ENCODE assay signal across 12 mouse cellular contexts in the genomic region with DNA sequence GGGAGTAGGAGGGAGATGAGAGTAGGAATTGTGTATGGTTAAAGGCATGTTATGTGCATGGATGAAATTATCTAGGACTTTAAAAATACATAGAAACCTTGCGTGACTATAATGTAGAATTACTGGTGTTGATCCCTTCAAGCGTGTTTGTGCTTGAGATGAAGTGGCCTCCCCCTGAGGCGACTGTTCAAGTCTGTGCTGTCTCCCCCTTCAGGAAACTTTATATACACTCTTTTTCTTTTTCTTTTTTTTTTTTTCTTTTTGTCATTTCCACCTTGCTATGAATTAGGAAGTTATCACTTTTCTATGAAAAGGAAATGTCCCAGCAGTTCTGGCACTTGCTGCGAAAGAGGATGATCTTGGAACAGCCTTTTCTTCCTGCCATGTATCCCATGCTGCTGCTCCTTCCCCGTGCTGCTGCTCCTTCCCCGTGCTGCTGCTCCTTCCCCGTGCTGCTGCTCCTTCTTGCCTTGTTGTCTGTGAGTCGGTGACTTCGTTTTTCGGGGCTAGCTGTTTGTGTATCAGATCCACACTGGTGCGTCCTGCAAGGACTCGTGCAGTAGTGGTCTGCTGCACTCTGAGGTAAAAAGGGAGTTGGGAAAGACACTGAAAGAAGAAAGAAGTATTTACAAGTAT. TPM values are rescaled to one million over a fixed set of nuclear protein-coding genes. Genes with fewer than 3 reads are reported as not detected.
DNase-seq lines count a peak whose midpoint lies in the region; ATAC-seq and TF ChIP-seq lines count a peak whose summit lies in the region.
"Had no signal": no experiment of that assay in that cellular context is flagged by ENCODE, and none has a peak within 500 bp of the region (broad histone marks: within the 10 kb centered on the region; RNA-seq: fewer than 3 reads in every experiment).

No protein-coding gene starts in this region.

- TF ChIP-seq EP300 in lung, postnatal 0 days (IDR thresholded peaks at IDR 0.05) = no peak

- peaks cover 10% of the 10 kb centered on the region for H3K4me1 ChIP-seq in hindbrain, postnatal 0 days (ENCODE audit: insufficient read depth, low read length)
- H3K4me1 ChIP-seq in hindbrain, embryonic 16.5 days (ENCODE audit: control insufficient read depth, insufficient read depth, low read depth, low read length) = peaks cover 10% of the 10 kb centered on the region
- peaks cover 39% of the 10 kb centered on the region; the same call in 1 of the 2 replicates for H3K4me1 ChIP-seq in lung, postnatal 0 days (ENCODE audit: insufficient read depth, low read depth, low read length)

- no peak overlapping the region for H3K9ac ChIP-seq in hindbrain, postnatal 0 days (replicated peaks; ENCODE audit: low read length)
- no peak overlapping the region for H3K9ac ChIP-seq in hindbrain, embryonic 16.5 days (ENCODE audit: low read depth, low read length)
- H3K9ac ChIP-seq in lung, postnatal 0 days (replicated peaks; ENCODE audit: low read depth) = no peak overlapping the region
- H3K9ac ChIP-seq: forebrain, postnatal 0 days had no signal

- no peaks in the 10 kb centered on the region; the same call in 1 of the 2 replicates for H3K9me3 ChIP-seq in hindbrain, postnatal 0 days (ENCODE audit: low read length)
- H3K9me3 ChIP-seq in hindbrain, embryonic 16.5 days (ENCODE audit: control insufficient read depth, low read length) = no peaks in the 10 kb centered on the region
- H3K9me3 ChIP-seq in lung, postnatal 0 days (ENCODE audit: low read length) = no peaks in the 10 kb centered on the region
- H3K9me3 ChIP-seq: hindbrain, embryonic 10.5 days had no signal

- no peak overlapping the region for H3K4me2 ChIP-seq in hindbrain, postnatal 0 days (ENCODE audit: low read depth, low read length)
- H3K4me2 ChIP-seq in hindbrain, embryonic 16.5 days (ENCODE audit: low read length) = no peak overlapping the region
- H3K4me2 ChIP-seq in lung, postnatal 0 days (replicated peaks; ENCODE audit: low read depth, low read length) = no peak overlapping the region

- H3K4me3 ChIP-seq in hindbrain, postnatal 0 days (ENCODE audit: low read length) = no peak overlapping the region
- H3K4me3 ChIP-seq in hindbrain, embryonic 16.5 days (ENCODE audit: low read length) = no peak overlapping the region
- H3K4me3 ChIP-seq in lung, postnatal 0 days (ENCODE audit: low read depth, low read length) = no peak overlapping the region
- H3K4me3 ChIP-seq: hindbrain, embryonic 10.5 days had no signal

- DNase-seq in CD4-positive, CD25-positive, alpha-beta regulatory T cell, adult 2 months (ENCODE audit: low read depth, low spot score) = peak; percentile 36
- DNase-seq in hindbrain, postnatal 0 days (ENCODE audit: low spot score) = no peak
- DNase-seq in lung, postnatal 0 days (ENCODE audit: low spot score) = no peak
- DNase-seq in lung, adult 18-20 months = no peak
- peak; percentile 42 for DNase-seq in splenic B cell, adult 2 months (ENCODE audit: low read depth, low spot score)
- DNase-seq: cerebellum, adult 18-20 months; spleen, adult 18-20 months had no signal

- H3K27me3 ChIP-seq in hindbrain, postnatal 0 days (ENCODE audit: insufficient read depth, low read length) = no peaks in the 10 kb centered on the region
- H3K27me3 ChIP-seq in hindbrain, embryonic 16.5 days (replicated peaks; ENCODE audit: control insufficient read depth, insufficient read depth, low read length) = no peaks in the 10 kb centered on the region
- no peaks in the 10 kb centered on the region for H3K27me3 ChIP-seq in lung, postnatal 0 days (replicated peaks; ENCODE audit: insufficient read depth, low read length)
- H3K27me3 ChIP-seq in splenic B cell, adult 2 months (ENCODE audit: control insufficient read depth, insufficient read depth, low read length, poor library complexity, severe bottlenecking) = no peaks in the 10 kb centered on the region

- peak overlapping the region; percentile 8; the same call in 1 of the 2 replicates for H3K27ac ChIP-seq in hindbrain, postnatal 0 days
- no peak overlapping the region for H3K27ac ChIP-seq in hindbrain, embryonic 16.5 days (ENCODE audit: low read depth, low read length)
- H3K27ac ChIP-seq in lung, postnatal 0 days (ENCODE audit: low read length) = peak overlapping the region; percentile 83
- H3K27ac ChIP-seq: hindbrain, embryonic 10.5 days had no signal

- WGBS in hindbrain, postnatal 0 days = 73% methylated on average over 12 of the region's 12 CpGs
- WGBS in hindbrain, embryonic 16.5 days = 83% methylated on average over 12 of the region's 12 CpGs
- WGBS in lung, postnatal 0 days = 46% methylated on average over 12 of the region's 12 CpGs

- no peak for TF ChIP-seq CTCF in hindbrain, postnatal 0 days (IDR thresholded peaks at IDR 0.05; ENCODE audit: low read depth)
- TF ChIP-seq CTCF in lung, postnatal 0 days (IDR thresholded peaks at IDR 0.05) = peak; percentile 13; the same call in 1 of the 2 replicates

- no peak for ATAC-seq in CD4-positive, CD25-positive, alpha-beta regulatory T cell, adult 4 months
- no peak for ATAC-seq in hindbrain, postnatal 0 days
- ATAC-seq in hindbrain, embryonic 16.5 days = no peak
- no peak for ATAC-seq in lung, postnatal 0 days
- ATAC-seq in megakaryocyte, adult 5-6 weeks (ENCODE audit: poor library complexity, severe bottlenecking) = no peak

- no peaks in the 10 kb centered on the region for H3K36me3 ChIP-seq in hindbrain, postnatal 0 days (ENCODE audit: insufficient read depth, low read length)
- no peaks in the 10 kb centered on the region for H3K36me3 ChIP-seq in hindbrain, embryonic 16.5 days (ENCODE audit: control insufficient read depth, insufficient read depth, low read length)
- no peaks in the 10 kb centered on the region for H3K36me3 ChIP-seq in lung, postnatal 0 days (ENCODE audit: insufficient read depth, low read length)
- no peaks in the 10 kb centered on the region for H3K36me3 ChIP-seq in splenic B cell, adult 2 months (ENCODE audit: control insufficient read depth, insufficient read depth, low read length, poor library complexity, severe bottlenecking)

RNA-seq across cellular contexts. Expression of a gene that starts 40.0 kb away (rescaled TPM):
- polyA plus RNA-seq in CD4-positive, CD25-positive, alpha-beta regulatory T cell, adult 4 months (2017; shearing (Covaris generic)) = 100 to 1,000 TPM; 128 to 172 TPM
- 49.7 and 56.7 TPM in 2 replicates for total RNA-seq in hindbrain, postnatal 0 days (2014; rRNA removed)
- polyA plus RNA-seq in hindbrain, postnatal 0 days (2015; fragmentation: Nextera tagmentation; extraction: Ambion mirVana) = 65.2 and 68.8 TPM in 2 replicates
- polyA plus RNA-seq in hindbrain, embryonic 16.5 days (2015; fragmentation: Nextera tagmentation; extraction: Ambion mirVana) = 48.5 and 51.6 TPM in 2 replicates
- polyA plus RNA-seq in lung, postnatal 0 days (2015; fragmentation: Nextera tagmentation; extraction: Ambion mirVana) = 92.9 and 100 TPM in 2 replicates
- total RNA-seq in megakaryocyte, adult 5-6 weeks (2015) = 235 and 240 TPM in 2 replicates
- 317 and 336 TPM in 2 replicates for total RNA-seq in megakaryocyte, adult 5-6 weeks (2017)

Comparison
In these comparisons a context has a peak if more than half of its experiments do, and no peak if none do; other contexts are left out.
1. DNase-seq: peak in CD4-positive, CD25-positive, alpha-beta regulatory T cell, adult 2 months (single experiment) and splenic B cell, adult 2 months (single experiment); none in hindbrain, postnatal 0 days (single experiment), lung, postnatal 0 days (single experiment) and lung, adult 18-20 months (0 of 2).